Mouse (Mus musculus) bone marrow macrophage, adult 2 months (primary cell): ENCODE data around the gene Fastkd1.

ENCODE experiments used
- CTCF ChIP-seq: IDR thresholded peaks from 2 replicates; pipeline ENCODE4 v1.5.1; 2012; ENCODE audit warnings: low read depth, mild to moderate bottlenecking, low read length, moderate library complexity
- POLR2A ChIP-seq: IDR thresholded peaks from 2 replicates; pipeline ENCODE4 v1.6.1; 2012; ENCODE audit warnings: mild to moderate bottlenecking, low read depth, low read length, borderline replicate concordance

- TF ChIP-seq CTCF (no peak), POLR2A (no peak)
These were observed 49.4 kb downstream of the Fastkd1 start for GRCm38 (mm10) chr2:69663827-69664476.
